Mouse (Mus musculus): ENCODE results near the gene Slc9a6. TPM values are rescaled to one million over a fixed set of nuclear protein-coding genes. Genes with fewer than 3 reads are reported as not detected.

Gene Slc9a6
- polyA plus RNA-seq (2015; fragmentation: Nextera tagmentation; extraction: Ambion mirVana): 52.5 and 54.8 TPM in 2 replicates

DNA sequence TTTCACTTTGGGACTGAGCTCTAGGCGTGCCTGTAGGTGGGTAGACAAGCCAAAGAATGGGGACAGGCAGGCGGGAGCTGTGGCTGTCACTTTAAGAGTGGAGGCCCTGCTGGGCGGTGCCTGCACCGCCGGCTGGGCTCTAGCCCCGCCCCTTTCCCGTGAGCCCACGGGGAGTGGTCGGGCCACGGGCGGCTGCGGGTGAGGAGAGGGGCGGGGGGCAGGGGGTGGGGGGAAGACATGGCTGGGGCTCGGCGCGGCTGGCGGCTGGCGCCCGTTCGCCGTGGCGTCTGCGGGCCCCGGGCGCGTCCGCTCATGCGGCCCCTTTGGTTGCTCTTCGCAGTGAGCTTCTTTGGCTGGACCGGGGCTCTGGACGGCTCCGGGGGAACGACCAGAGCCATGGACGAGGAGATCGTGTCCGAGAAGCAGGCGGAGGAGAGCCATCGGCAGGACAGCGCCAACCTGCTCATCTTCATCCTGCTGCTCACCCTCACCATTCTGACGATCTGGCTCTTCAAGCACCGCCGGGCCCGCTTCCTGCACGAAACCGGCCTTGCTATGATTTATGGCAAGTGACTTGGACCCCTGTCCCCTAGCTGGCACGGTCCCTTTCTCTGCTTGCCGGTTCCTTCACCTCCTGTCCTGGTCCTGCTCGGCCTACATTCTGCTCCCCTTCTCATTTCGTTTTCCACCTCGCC, at the start of gene Slc9a6:
TSS of gene Slc9a6 (plus strand) at position 135 of the 695 bp plus-strand sequence.
- no peaks in the 10 kb centered on the region for H3K36me3 ChIP-seq
- ATAC-seq (ENCODE audit: low FRiP score): peak; percentile 96
- H3K27me3 ChIP-seq: no peaks in the 10 kb centered on the region
- peaks cover 13% of the 10 kb centered on the region for H3K4me1 ChIP-seq (replicated peaks)
- 14% methylated on average over 32 of the region's 50 CpGs for WGBS
- H3K9me3 ChIP-seq: no peaks in the 10 kb centered on the region
- peak within 1 kb of the TSS; percentile 59 for H3K4me3 ChIP-seq
- peak within 1 kb of the TSS; percentile 80 for H3K9ac ChIP-seq
- H3K27ac ChIP-seq: peak within 1 kb of the TSS; percentile 86
- peak within 1 kb of the TSS; percentile 56 for H3K4me2 ChIP-seq

DNA sequence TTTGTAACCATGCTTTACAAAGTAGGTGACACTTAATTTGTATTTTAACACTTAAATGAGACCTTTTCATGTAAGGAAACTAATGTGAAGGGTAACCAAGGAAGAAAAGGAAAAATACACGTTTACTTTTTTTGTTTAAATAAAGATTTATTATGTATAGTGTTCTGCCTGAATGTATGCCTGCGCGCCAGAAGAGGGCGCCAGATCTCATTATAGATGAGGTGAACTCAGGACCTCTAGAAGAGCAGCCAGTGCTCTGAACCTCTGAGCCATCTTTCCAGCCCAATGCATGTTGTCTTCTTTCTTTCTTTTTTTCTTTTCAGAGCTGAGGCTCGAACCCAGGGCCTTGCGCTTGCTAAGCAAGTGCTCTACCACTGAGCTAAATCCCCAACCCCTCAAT, 37.1 kb upstream of the Slc9a6 start:
- Histone ChIP-seq H3K36me3 (no peaks in the 10 kb centered on the region), H3K4me3 (no peak overlapping the region), H3K9ac (no peak overlapping the region), H3K9me3 (no peaks in the 10 kb centered on the region), H3K27ac (no peak overlapping the region), H3K4me1 (replicated peaks) (no peaks in the 10 kb centered on the region), H3K27me3 (no peaks in the 10 kb centered on the region), H3K4me2 (no peak overlapping the region)
- WGBS: 18% methylated on average over 6 of the region's 6 CpGs
- ATAC-seq (ENCODE audit: low FRiP score): no peak

GRCm38 (mm10) chrX:56578200-56578599, 31.4 kb upstream of the Slc9a6 start:
- H3K4me3 ChIP-seq: no peak overlapping the region
- H3K36me3 ChIP-seq: no peaks in the 10 kb centered on the region
- no peaks in the 10 kb centered on the region for H3K4me1 ChIP-seq (replicated peaks)
- no peaks in the 10 kb centered on the region for H3K27me3 ChIP-seq
- no peaks in the 10 kb centered on the region for H3K9me3 ChIP-seq
- H3K4me2 ChIP-seq: no peak overlapping the region
- no peak overlapping the region for H3K27ac ChIP-seq
- H3K9ac ChIP-seq: no peak overlapping the region
- 81% methylated on average over 2 of the region's 2 CpGs for WGBS
- no peak for ATAC-seq (ENCODE audit: low FRiP score)

DNA sequence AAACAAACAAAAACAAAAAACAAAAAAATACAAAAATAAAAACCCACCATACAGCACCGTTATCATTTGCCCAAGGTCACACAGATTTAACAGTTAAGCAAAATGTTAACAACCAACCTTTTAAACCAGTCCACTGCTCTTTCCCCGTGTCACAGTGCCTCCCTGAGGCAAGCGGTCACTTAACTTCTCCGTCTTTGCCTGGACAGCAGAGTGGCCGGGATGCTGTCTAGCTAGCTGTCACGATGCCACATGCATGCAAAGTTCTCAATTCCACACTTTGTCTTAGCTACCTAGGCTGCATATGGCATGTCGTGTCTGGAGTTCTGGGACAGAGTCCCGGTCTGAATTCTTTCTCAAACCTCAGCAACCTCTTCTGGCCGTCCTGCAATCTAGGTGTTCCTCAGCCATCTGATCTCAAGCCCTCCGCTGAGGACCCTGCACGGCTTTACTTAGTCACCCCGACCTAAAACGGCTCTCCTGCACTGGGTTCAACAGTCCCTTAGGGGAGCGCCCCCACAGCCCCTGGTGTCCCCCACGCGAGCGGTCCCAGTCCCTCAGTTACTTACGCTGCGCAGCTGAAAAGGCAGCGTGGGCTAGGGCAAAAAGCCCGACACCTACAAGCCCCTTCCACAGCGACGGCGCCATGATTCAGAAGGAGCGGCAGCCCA, 12.2 kb upstream of the Slc9a6 start:
- peak overlapping the region; percentile 82 for H3K9ac ChIP-seq
- H3K27ac ChIP-seq: peak overlapping the region; percentile 87
- peak overlapping the region; percentile 65 for H3K4me3 ChIP-seq
- WGBS: 20% methylated on average over 25 of the region's 25 CpGs
- H3K4me1 ChIP-seq (replicated peaks): peaks cover 11% of the 10 kb centered on the region
- H3K4me2 ChIP-seq: peak overlapping the region; percentile 58
- H3K27me3 ChIP-seq: no peaks in the 10 kb centered on the region
- H3K9me3 ChIP-seq: no peaks in the 10 kb centered on the region
- H3K36me3 ChIP-seq: no peaks in the 10 kb centered on the region
- peak; percentile 77; the same call in 1 of the 2 replicates for ATAC-seq (ENCODE audit: low FRiP score)

- peak within 1 kb of the TSS; percentile 87 for H3K27ac ChIP-seq
- H3K4me1 ChIP-seq (replicated peaks): peaks cover 11% of the 10 kb centered on the region
- no peaks in the 10 kb centered on the region for H3K36me3 ChIP-seq
- no peaks in the 10 kb centered on the region for H3K27me3 ChIP-seq
- H3K4me3 ChIP-seq: peak within 1 kb of the TSS; percentile 65
- 11% methylated on average over 44 of the region's 44 CpGs for WGBS
- ATAC-seq (ENCODE audit: low FRiP score): peak; percentile 99
- H3K9ac ChIP-seq: peak within 1 kb of the TSS; percentile 82
- H3K9me3 ChIP-seq: no peaks in the 10 kb centered on the region
- peak within 1 kb of the TSS; percentile 58 for H3K4me2 ChIP-seq
Observed at GRCm38 (mm10) chrX:56597887-56598640, 11.5 kb upstream of the Slc9a6 start, which contains the start of gene Mmgt1. Mmgt1 (minus strand) TSS chrX:56598069.

GRCm38 (mm10) chrX:56606536-56606935, 3.0 kb upstream of the Slc9a6 start:
- Histone ChIP-seq H3K4me1 (replicated peaks) (peaks cover 5% of the 10 kb centered on the region; the same call in 1 of the 2 replicates), H3K9me3 (no peaks in the 10 kb centered on the region), H3K36me3 (no peaks in the 10 kb centered on the region), H3K4me2 (no peak overlapping the region), H3K9ac (no peak overlapping the region), H3K27ac (no peak overlapping the region), H3K27me3 (no peaks in the 10 kb centered on the region), H3K4me3 (no peak overlapping the region)
- 67% methylated on average over 2 of the region's 2 CpGs for WGBS
- ATAC-seq (ENCODE audit: low FRiP score): no peak

GRCm38 (mm10) chrX:56607032-56607710, 2.4 kb upstream of the Slc9a6 start:
- Histone ChIP-seq H3K9ac (no peak overlapping the region), H3K36me3 (no peaks in the 10 kb centered on the region), H3K4me2 (no peak overlapping the region), H3K9me3 (no peaks in the 10 kb centered on the region), H3K4me3 (no peak overlapping the region), H3K27ac (no peak overlapping the region), H3K27me3 (no peaks in the 10 kb centered on the region), H3K4me1 (replicated peaks) (peaks cover 11% of the 10 kb centered on the region)
- ATAC-seq (ENCODE audit: low FRiP score): no peak
- 81% methylated on average over 7 of the region's 7 CpGs for whole genome bisulfite sequencing

- H3K27ac ChIP-seq: peak overlapping the region; percentile 35; the same call in 1 of the 2 replicates
- H3K27me3 ChIP-seq: no peaks in the 10 kb centered on the region
- H3K4me3 ChIP-seq: peak overlapping the region; percentile 59
- peaks cover 13% of the 10 kb centered on the region for H3K4me1 ChIP-seq (replicated peaks)
- WGBS: 20% methylated on average over 7 of the region's 7 CpGs
- peak overlapping the region; percentile 56 for H3K4me2 ChIP-seq
- no peak; the same call in 1 of the 2 replicates for ATAC-seq (ENCODE audit: low FRiP score)
- H3K36me3 ChIP-seq: no peaks in the 10 kb centered on the region
- H3K9ac ChIP-seq: peak overlapping the region; percentile 46
- no peaks in the 10 kb centered on the region for H3K9me3 ChIP-seq
Observed at GRCm38 (mm10) chrX:56609285-56609622, 303 bp upstream of the Slc9a6 start.

- Histone ChIP-seq H3K4me2 (peak overlapping the region; percentile 56), H3K36me3 (no peaks in the 10 kb centered on the region), H3K27ac (peak overlapping the region; percentile 86), H3K4me1 (replicated peaks) (peaks cover 13% of the 10 kb centered on the region), H3K27me3 (no peaks in the 10 kb centered on the region), H3K9me3 (no peaks in the 10 kb centered on the region), H3K9ac (peak overlapping the region; percentile 80), H3K4me3 (peak overlapping the region; percentile 59)
- ATAC-seq (ENCODE audit: low FRiP score): peak; percentile 55
- WGBS: 11% methylated on average over 13 of the region's 13 CpGs
Observed at GRCm38 (mm10) chrX:56610318-56610694, 749 bp downstream of the Slc9a6 start.

- H3K27me3 ChIP-seq: no peaks in the 10 kb centered on the region
- no peak for ATAC-seq (ENCODE audit: low FRiP score)
- H3K4me2 ChIP-seq: no peak overlapping the region
- H3K9me3 ChIP-seq: no peaks in the 10 kb centered on the region
- H3K4me1 ChIP-seq (replicated peaks): peaks cover 13% of the 10 kb centered on the region
- H3K27ac ChIP-seq: no peak overlapping the region
- no peak overlapping the region for H3K9ac ChIP-seq
- no peaks in the 10 kb centered on the region for H3K36me3 ChIP-seq
- no peak overlapping the region for H3K4me3 ChIP-seq
- WGBS: 85% methylated on average over 2 of the region's 2 CpGs
Observed at GRCm38 (mm10) chrX:56615236-56615635, 5.7 kb downstream of the Slc9a6 start.

GRCm38 (mm10) chrX:56636185-56636584, 26.6 kb downstream of the Slc9a6 start:
- Histone ChIP-seq H3K36me3 (peaks cover 18% of the 10 kb centered on the region), H3K4me3 (no peak overlapping the region), H3K9me3 (no peaks in the 10 kb centered on the region), H3K27me3 (no peaks in the 10 kb centered on the region), H3K4me2 (no peak overlapping the region), H3K4me1 (replicated peaks) (no peaks in the 10 kb centered on the region), H3K27ac (no peak overlapping the region), H3K9ac (no peak overlapping the region)
- ATAC-seq (ENCODE audit: low FRiP score): no peak
- 84% methylated on average over 5 of the region's 5 CpGs for WGBS

DNA sequence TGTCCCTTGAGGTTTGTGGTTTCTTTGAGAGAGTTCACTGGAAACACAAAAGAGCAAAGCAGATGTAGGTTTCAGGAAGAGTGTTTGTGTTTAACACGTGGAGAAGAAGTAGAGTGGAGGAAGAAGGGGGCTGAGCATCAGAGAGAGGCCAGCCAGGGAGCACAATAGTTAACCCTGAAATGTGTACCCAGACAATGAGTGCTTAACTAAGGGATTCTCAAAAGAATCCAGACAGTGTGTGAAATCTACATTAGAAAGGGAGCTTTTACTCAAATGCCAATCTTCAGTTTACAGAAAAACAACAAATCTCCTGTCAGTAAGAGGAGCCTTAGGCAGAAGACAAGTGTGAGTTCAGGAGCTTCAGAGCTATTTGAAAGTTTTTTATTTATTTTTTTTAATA, 30.5 kb downstream of the Slc9a6 start:
- no peak overlapping the region for H3K27ac ChIP-seq
- no peak overlapping the region for H3K9ac ChIP-seq
- peaks cover 19% of the 10 kb centered on the region for H3K36me3 ChIP-seq
- no peaks in the 10 kb centered on the region for H3K9me3 ChIP-seq
- no peak overlapping the region for H3K4me3 ChIP-seq
- ATAC-seq (ENCODE audit: low FRiP score): no peak
- H3K27me3 ChIP-seq: no peaks in the 10 kb centered on the region
- H3K4me2 ChIP-seq: no peak overlapping the region
- WGBS: 9% methylated on average over 1 of the region's 1 CpGs
- H3K4me1 ChIP-seq (replicated peaks): no peaks in the 10 kb centered on the region
